13 mouse cellular contexts compared by ENCODE assay signal in the genomic region with DNA sequence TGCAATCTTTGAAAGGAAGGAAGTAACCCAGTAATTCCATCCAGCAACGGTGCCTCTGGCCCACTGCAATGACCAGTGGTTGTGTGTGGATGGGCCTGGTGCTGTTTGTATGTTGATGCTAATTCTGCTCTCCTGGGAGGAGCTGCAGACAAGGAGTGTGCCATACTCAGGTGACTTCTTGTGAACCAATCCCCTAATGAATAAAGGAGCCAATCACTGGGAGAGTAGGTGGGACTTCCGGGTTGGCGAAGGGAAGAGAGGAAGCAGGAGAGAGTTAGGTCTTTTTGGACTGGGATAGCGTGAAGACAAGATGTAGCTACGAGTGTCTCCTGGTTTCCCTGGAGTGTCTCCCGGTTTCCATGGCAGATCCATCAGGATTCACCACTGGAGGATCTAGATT.
"Had no signal": no experiment of that assay in that cellular context is flagged by ENCODE, and none has a peak within 500 bp of the region (broad histone marks: within the 10 kb centered on the region; RNA-seq: fewer than 3 reads in every experiment).

No protein-coding gene starts in this region.

- DNase-seq: gastrocnemius, postnatal 14 days; gastrocnemius, postnatal 36 days; heart, adult 11 months; heart, adult 2 months; heart, postnatal 14 days; heart, postnatal 36 days; kidney, adult 18-20 months; kidney, adult 8-10 months; kidney, postnatal 10 days; kidney, postnatal 25 days; kidney, postnatal 4 days; liver; liver, embryonic 13.5 days had no signal
